ENCODE assay signal across 12 mouse cellular contexts in the genomic region with DNA sequence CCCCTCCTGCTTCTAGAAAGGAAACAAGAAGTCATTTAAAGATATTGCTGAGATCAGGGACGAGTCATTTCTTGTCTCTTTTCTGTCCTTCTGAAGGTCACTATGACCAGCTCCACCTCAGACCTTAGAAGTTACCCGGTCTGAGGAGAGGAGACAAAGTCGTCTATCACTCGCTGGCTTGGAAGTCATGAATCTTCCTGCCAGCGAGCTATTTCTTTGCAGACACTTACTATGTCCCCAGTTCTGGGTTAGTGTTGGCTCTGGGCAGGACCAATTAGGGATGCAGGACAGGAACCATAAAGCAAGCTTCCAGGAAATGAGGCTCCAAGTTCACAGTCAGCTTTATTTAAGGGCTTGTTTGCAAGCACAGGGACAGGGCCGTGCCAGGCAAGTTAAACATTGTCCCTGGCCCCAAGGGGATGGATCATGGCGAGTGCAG. TPM values are rescaled to one million over a fixed set of nuclear protein-coding genes. Genes with fewer than 3 reads are reported as not detected.
DNase-seq lines count a peak whose midpoint lies in the region; ATAC-seq and TF ChIP-seq lines count a peak whose summit lies in the region.
"Had no signal": no experiment of that assay in that cellular context is flagged by ENCODE, and none has a peak within 500 bp of the region (broad histone marks: within the 10 kb centered on the region; RNA-seq: fewer than 3 reads in every experiment).

No protein-coding gene starts in this region.

- H3K27ac ChIP-seq in heart, embryonic 16.5 days (ENCODE audit: low read length): peak overlapping the region; percentile 70
- H3K27ac ChIP-seq in midbrain, postnatal 0 days (ENCODE audit: low read depth, low read length): no peak overlapping the region; the same call in 1 of the 2 replicates
- H3K27ac ChIP-seq in midbrain, embryonic 15.5 days: no peak overlapping the region
- H3K27ac ChIP-seq in kidney, embryonic 16.5 days (ENCODE audit: low read length): peak overlapping the region; percentile 44; the same call in 1 of the 2 replicates
- H3K27ac ChIP-seq: embryonic facial prominence, embryonic 15.5 days; liver, embryonic 14.5 days had no signal

- DNase-seq in heart, adult 18-20 months: no peak
- DNase-seq in midbrain, postnatal 0 days (ENCODE audit: low spot score): peak; percentile 35
- DNase-seq in natural killer cell, adult 2 months (ENCODE audit: low spot score in 2 of 2): no peak
- DNase-seq in cerebellum, postnatal 25 days: no peak
- DNase-seq: cerebellum, postnatal 10 days; forebrain, postnatal 0 days; right cerebral cortex, adult 18-20 months had no signal

- no peak overlapping the region for H3K4me2 ChIP-seq in heart, embryonic 16.5 days (ENCODE audit: low read depth, low read length)
- no peak overlapping the region for H3K4me2 ChIP-seq in midbrain, postnatal 0 days (ENCODE audit: low read depth, low read length, poor library complexity, severe bottlenecking)
- no peak overlapping the region for H3K4me2 ChIP-seq in midbrain, embryonic 15.5 days
- no peak overlapping the region for H3K4me2 ChIP-seq in kidney, embryonic 16.5 days (replicated peaks; ENCODE audit: low read depth, low read length)
- H3K4me2 ChIP-seq: embryonic facial prominence, embryonic 15.5 days had no signal

- TF ChIP-seq CTCF in midbrain, postnatal 0 days (IDR thresholded peaks at IDR 0.05): no peak

- no peak overlapping the region for H3K9ac ChIP-seq in heart, embryonic 16.5 days (ENCODE audit: low read length)
- H3K9ac ChIP-seq in midbrain, postnatal 0 days (replicated peaks; ENCODE audit: low read length, poor library complexity, severe bottlenecking): no peak overlapping the region
- H3K9ac ChIP-seq in midbrain, embryonic 15.5 days: no peak overlapping the region
- no peak overlapping the region for H3K9ac ChIP-seq in kidney, embryonic 16.5 days (replicated peaks; ENCODE audit: low read length)
- H3K9ac ChIP-seq: embryonic facial prominence, embryonic 15.5 days; forebrain, postnatal 0 days; liver, embryonic 14.5 days had no signal

- ATAC-seq in heart, embryonic 16.5 days (replicated peaks; ENCODE audit: extremely low read depth, insufficient read depth, low FRiP score): no peak
- ATAC-seq in midbrain, postnatal 0 days (ENCODE audit: low FRiP score): no peak
- ATAC-seq in midbrain, embryonic 15.5 days (replicated peaks): no peak
- no peak for ATAC-seq in kidney, embryonic 16.5 days (ENCODE audit: low FRiP score, low TSS enrichment)
- ATAC-seq: forebrain, postnatal 0 days had no signal

- peaks cover 46% of the 10 kb centered on the region for H3K4me1 ChIP-seq in heart, embryonic 16.5 days (ENCODE audit: control insufficient read depth, insufficient read depth, low read length)
- H3K4me1 ChIP-seq in midbrain, postnatal 0 days (ENCODE audit: insufficient read depth, low read length): no peaks in the 10 kb centered on the region
- H3K4me1 ChIP-seq in midbrain, embryonic 15.5 days: no peaks in the 10 kb centered on the region
- peaks cover 49% of the 10 kb centered on the region for H3K4me1 ChIP-seq in kidney, embryonic 16.5 days (ENCODE audit: insufficient read depth, low read length)

- 0 out of 2 replicates have a peak, but pooled peaks cover 3% of the 10 kb centered on the region for H3K36me3 ChIP-seq in heart, embryonic 16.5 days (ENCODE audit: control insufficient read depth, insufficient read depth)
- no peaks in the 10 kb centered on the region for H3K36me3 ChIP-seq in midbrain, postnatal 0 days (ENCODE audit: insufficient read depth, low read length)
- no peaks in the 10 kb centered on the region for H3K36me3 ChIP-seq in midbrain, embryonic 15.5 days (replicated peaks)
- 0 out of 2 replicates have a peak, but pooled peaks cover 2% of the 10 kb centered on the region for H3K36me3 ChIP-seq in kidney, embryonic 16.5 days (ENCODE audit: insufficient read depth, low read length)
- H3K36me3 ChIP-seq: embryonic facial prominence, embryonic 15.5 days had no signal

- WGBS in heart, embryonic 16.5 days: 47% methylated on average over 7 of the region's 7 CpGs
- 79% methylated on average over 7 of the region's 7 CpGs for WGBS in midbrain, postnatal 0 days
- WGBS in midbrain, embryonic 15.5 days: 80% methylated on average over 7 of the region's 7 CpGs
- WGBS in kidney, embryonic 16.5 days: 31% methylated on average over 7 of the region's 7 CpGs

- no peaks in the 10 kb centered on the region for H3K9me3 ChIP-seq in heart, embryonic 16.5 days (replicated peaks; ENCODE audit: control insufficient read depth, low read length)
- no peaks in the 10 kb centered on the region for H3K9me3 ChIP-seq in midbrain, postnatal 0 days (ENCODE audit: low read length)
- no peaks in the 10 kb centered on the region for H3K9me3 ChIP-seq in midbrain, embryonic 15.5 days
- H3K9me3 ChIP-seq in kidney, embryonic 16.5 days (ENCODE audit: low read length): no peaks in the 10 kb centered on the region
- H3K9me3 ChIP-seq: embryonic facial prominence, embryonic 15.5 days had no signal

- H3K27me3 ChIP-seq in heart, embryonic 16.5 days (ENCODE audit: control insufficient read depth, insufficient read depth, low read length): no peaks in the 10 kb centered on the region
- no peaks in the 10 kb centered on the region for H3K27me3 ChIP-seq in midbrain, postnatal 0 days (ENCODE audit: insufficient read depth, low read length)
- H3K27me3 ChIP-seq in midbrain, embryonic 15.5 days (replicated peaks): no peaks in the 10 kb centered on the region
- H3K27me3 ChIP-seq in kidney, embryonic 16.5 days (ENCODE audit: insufficient read depth, low read length): no peaks in the 10 kb centered on the region
- H3K27me3 ChIP-seq: embryonic facial prominence, embryonic 15.5 days had no signal

- H3K4me3 ChIP-seq in heart, embryonic 16.5 days (ENCODE audit: low read length): no peak overlapping the region
- no peak overlapping the region for H3K4me3 ChIP-seq in midbrain, postnatal 0 days (ENCODE audit: low read depth, low read length)
- H3K4me3 ChIP-seq in midbrain, embryonic 15.5 days: no peak overlapping the region
- no peak overlapping the region for H3K4me3 ChIP-seq in kidney, embryonic 16.5 days (ENCODE audit: low read length)
- H3K4me3 ChIP-seq: embryonic facial prominence, embryonic 15.5 days had no signal

RNA-seq across cellular contexts. Expression of a gene that starts 27.6 kb away (rescaled TPM):
- polyA plus RNA-seq in heart, embryonic 16.5 days (2015; fragmentation: Nextera tagmentation; extraction: Ambion mirVana): 7.3 and 8.7 TPM in 2 replicates
- 10 to 100 TPM; 36.7 to 51.5 TPM for total RNA-seq in heart, adult 18-20 months (2021)
- 12.2 and 13.9 TPM in 2 replicates for total RNA-seq in midbrain, postnatal 0 days (2014; rRNA removed)
- 2.0 and 2.2 TPM in 2 replicates for polyA plus RNA-seq in midbrain, postnatal 0 days (2015; fragmentation: Nextera tagmentation; extraction: Ambion mirVana)
- polyA plus RNA-seq in midbrain, embryonic 15.5 days (2015; fragmentation: Nextera tagmentation; extraction: Ambion mirVana): 2.5 and 3.0 TPM in 2 replicates
- 8.3 and 9.6 TPM in 2 replicates for polyA plus RNA-seq in kidney, embryonic 16.5 days (2015; fragmentation: Nextera tagmentation; extraction: Ambion mirVana)

Comparison
In these comparisons a context has a peak if more than half of its experiments do, and no peak if none do; other contexts are left out.
1. H3K27ac ChIP-seq: peak in heart, embryonic 16.5 days (single experiment) and kidney, embryonic 16.5 days (single experiment); none in midbrain, postnatal 0 days (single experiment) and midbrain, embryonic 15.5 days (single experiment).